Mouse (Mus musculus) heart, embryonic 14.5 days (tissue): Measurements from ENCODE around the gene Ccser1. TPM values are rescaled to one million over a fixed set of nuclear protein-coding genes. Genes with fewer than 3 reads are reported as not detected.

Experiments used
- ATAC-seq: fragments of 200-750 bp; cut with Nextera tagmentation; 2 replicates; pipeline ENCODE4 v1.8.0; 2017; ENCODE audit warnings: low read depth, moderate TSS enrichment; ENCODE audit not compliant: insufficient number of reproducible peaks, insufficient read depth, low FRiP score
- H3K27ac ChIP-seq, 2 experiments: fragments of 200-500 bp in 1 of 2; fragments of 300-500 bp in 1 of 2; sonication (generic) in 1 of 2; replicated peaks in 1 of 2; 2 replicates each; pipeline ENCODE4 v1.5.1; 2012 to 2014; ENCODE audit warnings: low read depth in 2 of 2, low read length in 2 of 2, control low read depth in 1 of 2, mild to moderate bottlenecking in 1 of 2, mixed read lengths in 1 of 2; ENCODE audit not compliant: control insufficient read depth in 1 of 2, insufficient read depth in 1 of 2
- H3K27me3 ChIP-seq: fragments of 300-500 bp; sonication (generic); 2 replicates; pipeline ENCODE4 v1.6.1; 2014; ENCODE audit warnings: mild to moderate bottlenecking, low read length, control low read depth; ENCODE audit not compliant: control insufficient read depth, insufficient read depth
- H3K36me3 ChIP-seq: fragments of 300-500 bp; sonication (generic); 2 replicates; pipeline ENCODE4 v1.6.1; 2014; ENCODE audit warnings: mild to moderate bottlenecking, control low read depth, low read length, mixed read lengths; ENCODE audit not compliant: control insufficient read depth, insufficient read depth
- H3K4me1 ChIP-seq, 2 experiments: fragments of 200-500 bp in 1 of 2; fragments of 300-500 bp in 1 of 2; sonication (generic) in 1 of 2; 2 replicates each; pipeline ENCODE4 v1.6.1; 2012 to 2014; ENCODE audit warnings: low read length in 2 of 2, control low read depth in 1 of 2, mixed read lengths in 1 of 2; ENCODE audit not compliant: control insufficient read depth in 2 of 2, insufficient read depth in 2 of 2
- H3K4me2 ChIP-seq: fragments of 300-500 bp; sonication (generic); 2 replicates; pipeline ENCODE4 v1.6.1; 2014; ENCODE audit warnings: mild to moderate bottlenecking, low read length
- H3K4me3 ChIP-seq, 2 experiments: fragments of 200-500 bp in 1 of 2; fragments of 300-500 bp in 1 of 2; sonication (generic) in 1 of 2; 2 replicates each; pipeline ENCODE4 v1.5.1; 2012 to 2014; ENCODE audit warnings: low read length in 2 of 2, mild to moderate bottlenecking in 2 of 2, control low read depth in 1 of 2, low read depth in 1 of 2, moderate library complexity in 1 of 2; ENCODE audit not compliant: control insufficient read depth in 1 of 2, insufficient read depth in 1 of 2
- H3K9ac ChIP-seq: fragments of 300-500 bp; sonication (generic); 2 replicates; pipeline ENCODE4 v1.6.1; 2014; ENCODE audit warnings: mild to moderate bottlenecking, low read length
- H3K9me3 ChIP-seq: fragments of 300-500 bp; sonication (generic); 2 replicates; pipeline ENCODE4 v1.6.1; 2016; ENCODE audit warnings: low read length, control low read depth; ENCODE audit not compliant: control insufficient read depth
- WGBS: fragments of 180-500 bp; shearing (Covaris S2); extraction: QIAGEN DNeasy Blood & Tissue Kit; methylation state at CpG from one replicate; pipeline ENCODE4 v1.1.7; 2014; 5-methylcytosine and 5-hydroxymethylcytosine counted together
- polyA plus RNA-seq: library from polyadenylated mRNA; unstranded; fragments of >200 nt; fragmentation: Nextera tagmentation; extraction: Ambion mirVana; gene quantifications from 2 replicates; pipeline ENCODE4 v1.2.1, GENCODE M21; 2014

Ccser1 gene
- polyA plus RNA-seq, 1 experiment from 2014 or later: 3.7 TPM

GRCm38 (mm10) chr6:62301576-62302312, 1121.6 kb downstream of the Ccser1 start:
- Histone ChIP-seq H3K27me3 (no peaks in the 10 kb centered on the region), H3K36me3 (no peaks in the 10 kb centered on the region), H3K4me2 (no peak overlapping the region), H3K9me3 (no peaks in the 10 kb centered on the region), H3K4me1 (no peaks in the 10 kb centered on the region), H3K4me3 (no peak overlapping the region), H3K27ac (no peak overlapping the region), H3K9ac (no peak overlapping the region)
- 62% methylated on average over 6 of the region's 6 CpGs for WGBS
- ATAC-seq: no peak

GRCm38 (mm10) chr6:62318627-62319026, 1138.5 kb downstream of the Ccser1 start:
- Histone ChIP-seq H3K4me3 (no peak overlapping the region), H3K9ac (no peak overlapping the region), H3K27ac (no peak overlapping the region), H3K9me3 (no peaks in the 10 kb centered on the region), H3K4me1 (no peaks in the 10 kb centered on the region), H3K27me3 (no peaks in the 10 kb centered on the region), H3K36me3 (no peaks in the 10 kb centered on the region), H3K4me2 (no peak overlapping the region)
- WGBS: 73% methylated on average over 3 of the region's 3 CpGs
- no peak for ATAC-seq

GRCm38 (mm10) chr6:62340319-62340718, 1160.2 kb downstream of the Ccser1 start:
- 54% methylated on average over 3 of the region's 3 CpGs for WGBS
- H3K4me2 ChIP-seq: no peak overlapping the region
- no peak overlapping the region for H3K9ac ChIP-seq
- no peaks in the 10 kb centered on the region for H3K36me3 ChIP-seq
- no peaks in the 10 kb centered on the region for H3K27me3 ChIP-seq
- no peak overlapping the region for H3K27ac ChIP-seq
- ATAC-seq: no peak
- H3K4me1 ChIP-seq: no peaks in the 10 kb centered on the region
- no peaks in the 10 kb centered on the region for H3K9me3 ChIP-seq
- no peak overlapping the region for H3K4me3 ChIP-seq

GRCm38 (mm10) chr6:62367802-62368201, 1187.7 kb downstream of the Ccser1 start:
- WGBS: 30% methylated on average over 2 of the region's 2 CpGs
- peak; percentile 43; the same call in 1 of the 2 replicates for ATAC-seq
- Histone ChIP-seq H3K9ac (no peak overlapping the region), H3K4me1 (peaks cover 0 to 4% of the 10 kb centered on the region in 2 experiments; a peak in 1 of 4 replicates), H3K4me2 (0 out of 2 replicates have a peak overlapping the region, but pooled peaks have one; percentile 5), H3K4me3 (no peak overlapping the region), H3K27ac (peak overlapping the region; percentile 77 to 84), H3K9me3 (no peaks in the 10 kb centered on the region), H3K27me3 (no peaks in the 10 kb centered on the region), H3K36me3 (no peaks in the 10 kb centered on the region)
